Comparison of ENCODE assay signal across 22 mouse cellular contexts in genomic region chr8:75070297-75070696, GRCm38 (mm10). TPM values are rescaled to one million over a fixed set of nuclear protein-coding genes. Genes with fewer than 3 reads are reported as not detected.
DNase-seq lines count a peak whose midpoint lies in the region; ATAC-seq and TF ChIP-seq lines count a peak whose summit lies in the region.
"Had no signal": no experiment of that assay in that cellular context is flagged by ENCODE, and none has a peak within 500 bp of the region (broad histone marks: within the 10 kb centered on the region; RNA-seq: fewer than 3 reads in every experiment).

No protein-coding gene starts in this region.

- TF ChIP-seq CTCF in gastrocnemius, adult 2 months (IDR thresholded peaks at IDR 0.05) = no peak
- no peak for TF ChIP-seq CTCF in intestine, postnatal 0 days (IDR thresholded peaks at IDR 0.05; ENCODE audit: low read depth)

- H3K4me3 ChIP-seq in gastrocnemius, adult 2 months = no peak overlapping the region
- no peak overlapping the region for H3K4me3 ChIP-seq in intestine, embryonic 16.5 days (ENCODE audit: low read length)
- no peak overlapping the region for H3K4me3 ChIP-seq in intestine, postnatal 0 days (ENCODE audit: low read depth, low read length)
- H3K4me3 ChIP-seq in liver, embryonic 12.5 days = no peak overlapping the region
- H3K4me3 ChIP-seq in liver, embryonic 11.5 days (ENCODE audit: low read depth, low read length) = no peak overlapping the region
- H3K4me3 ChIP-seq: heart, adult 2 months; heart, embryonic 15.5 days; liver, embryonic 13.5 days; neural tube, embryonic 13.5 days; stomach, embryonic 15.5 days had no signal

- ATAC-seq in intestine, embryonic 16.5 days = 0 out of 2 replicates have a peak, but pooled peaks have one; percentile 6
- no peak for ATAC-seq in intestine, postnatal 0 days
- ATAC-seq in liver, embryonic 12.5 days = 0 out of 2 replicates have a peak, but pooled peaks have one; percentile 3
- no peak for ATAC-seq in liver, embryonic 11.5 days (replicated peaks; ENCODE audit: low FRiP score)
- ATAC-seq: activated CD4-positive, CD25-positive, alpha-beta regulatory T cell, adult 4 months; forebrain, postnatal 0 days had no signal

- H3K9me3 ChIP-seq in intestine, embryonic 16.5 days (ENCODE audit: control insufficient read depth, low read length) = no peaks in the 10 kb centered on the region
- no peaks in the 10 kb centered on the region for H3K9me3 ChIP-seq in intestine, postnatal 0 days (ENCODE audit: control insufficient read depth)
- no peaks in the 10 kb centered on the region for H3K9me3 ChIP-seq in liver, embryonic 12.5 days (replicated peaks)
- H3K9me3 ChIP-seq in liver, embryonic 11.5 days (ENCODE audit: control insufficient read depth, low read length) = no peaks in the 10 kb centered on the region
- H3K9me3 ChIP-seq: heart, embryonic 15.5 days; liver, embryonic 13.5 days; neural tube, embryonic 13.5 days; stomach, embryonic 15.5 days had no signal

- H3K27ac ChIP-seq in gastrocnemius, adult 2 months = no peak overlapping the region
- H3K27ac ChIP-seq in intestine, embryonic 16.5 days (ENCODE audit: low read length) = no peak overlapping the region
- H3K27ac ChIP-seq in intestine, postnatal 0 days (ENCODE audit: low read depth, low read length) = no peak overlapping the region
- H3K27ac ChIP-seq in liver, embryonic 12.5 days = no peak overlapping the region
- H3K27ac ChIP-seq in liver, embryonic 11.5 days (ENCODE audit: low read depth, low read length) = no peak overlapping the region
- H3K27ac ChIP-seq: heart, adult 2 months; heart, embryonic 15.5 days; liver, embryonic 13.5 days; neural tube, embryonic 13.5 days; stomach, embryonic 15.5 days had no signal

- H3K4me1 ChIP-seq in intestine, embryonic 16.5 days (ENCODE audit: control insufficient read depth, insufficient read depth, low read length) = no peaks in the 10 kb centered on the region
- H3K4me1 ChIP-seq in intestine, postnatal 0 days (replicated peaks; ENCODE audit: control insufficient read depth, insufficient read depth, low read length) = no peaks in the 10 kb centered on the region
- 0 out of 2 replicates have a peak, but pooled peaks cover 3% of the 10 kb centered on the region for H3K4me1 ChIP-seq in liver, embryonic 12.5 days
- no peaks in the 10 kb centered on the region for H3K4me1 ChIP-seq in liver, embryonic 11.5 days (replicated peaks; ENCODE audit: control insufficient read depth, insufficient read depth, low read length)
- H3K4me1 ChIP-seq: heart, embryonic 15.5 days; liver, embryonic 13.5 days; neural tube, embryonic 13.5 days; stomach, embryonic 15.5 days had no signal

- peak; percentile 49 for DNase-seq in gastrocnemius, adult 2 months
- no peak for DNase-seq in gastrocnemius, adult 8-10 months (ENCODE audit: low spot score in 2 of 2)
- DNase-seq in liver, embryonic 11.5 days (ENCODE audit: low spot score) = no peak
- no peak for DNase-seq in retina, postnatal 1 day
- DNase-seq: adrenal gland, adult 8-10 months; cerebellum, adult 11-12 months; cerebellum, postnatal 14 days; forebrain, postnatal 0 days; gastrocnemius, postnatal 36 days; heart, adult 2 months; liver, embryonic 13.5 days; lung, adult 2 months; lung, postnatal 14 days; midbrain, embryonic 14.5 days; thymus, postnatal 25 days had no signal

- intact Hi-C loops in gastrocnemius, adult 2 months (cut with DNase I) = loop anchor here (5.0 kb wide), 2 partner anchors 147 to 202 kb away; no protein-coding TSS in a partner anchor

- no peaks in the 10 kb centered on the region for H3K27me3 ChIP-seq in intestine, embryonic 16.5 days (replicated peaks; ENCODE audit: control insufficient read depth, insufficient read depth, low read length)
- no peaks in the 10 kb centered on the region for H3K27me3 ChIP-seq in intestine, postnatal 0 days (replicated peaks; ENCODE audit: control insufficient read depth, insufficient read depth, low read length)
- no peaks in the 10 kb centered on the region for H3K27me3 ChIP-seq in liver, embryonic 12.5 days (replicated peaks)
- H3K27me3 ChIP-seq in liver, embryonic 11.5 days (replicated peaks; ENCODE audit: control insufficient read depth, insufficient read depth, low read length) = no peaks in the 10 kb centered on the region
- H3K27me3 ChIP-seq: heart, embryonic 15.5 days; liver, embryonic 13.5 days; neural tube, embryonic 13.5 days; stomach, embryonic 15.5 days had no signal

- 74% methylated on average over 1 of the region's 1 CpGs for WGBS in intestine, embryonic 16.5 days
- 87% methylated on average over 1 of the region's 1 CpGs for WGBS in intestine, postnatal 0 days
- WGBS in liver, embryonic 12.5 days (ENCODE audit: insufficient replicate concordance) = 76% methylated on average over 1 of the region's 1 CpGs
- 89% methylated on average over 1 of the region's 1 CpGs for WGBS in liver, embryonic 11.5 days

- no peak overlapping the region for H3K9ac ChIP-seq in intestine, embryonic 16.5 days (ENCODE audit: low read depth, low read length)
- H3K9ac ChIP-seq in intestine, postnatal 0 days (ENCODE audit: low read depth, low read length) = no peak overlapping the region
- H3K9ac ChIP-seq in liver, embryonic 12.5 days = no peak overlapping the region
- no peak overlapping the region for H3K9ac ChIP-seq in liver, embryonic 11.5 days (ENCODE audit: low read depth, low read length)
- H3K9ac ChIP-seq: forebrain, postnatal 0 days; heart, embryonic 15.5 days; liver, embryonic 13.5 days; neural tube, embryonic 13.5 days; stomach, embryonic 15.5 days had no signal

- peaks cover 7% of the 10 kb centered on the region; the same call in 1 of the 2 replicates for H3K36me3 ChIP-seq in intestine, embryonic 16.5 days (ENCODE audit: control insufficient read depth, insufficient read depth, low read length)
- peaks cover 24% of the 10 kb centered on the region for H3K36me3 ChIP-seq in intestine, postnatal 0 days (ENCODE audit: control insufficient read depth, insufficient read depth)
- H3K36me3 ChIP-seq in liver, embryonic 12.5 days = peaks cover 3% of the 10 kb centered on the region; the same call in 1 of the 2 replicates
- no peaks in the 10 kb centered on the region for H3K36me3 ChIP-seq in liver, embryonic 11.5 days (ENCODE audit: control insufficient read depth, insufficient read depth, low read length)

- no peak overlapping the region for H3K4me2 ChIP-seq in intestine, embryonic 16.5 days (ENCODE audit: low read depth, low read length)
- H3K4me2 ChIP-seq in intestine, postnatal 0 days (replicated peaks; ENCODE audit: low read depth) = no peak overlapping the region
- H3K4me2 ChIP-seq in liver, embryonic 12.5 days = no peak overlapping the region
- H3K4me2 ChIP-seq in liver, embryonic 11.5 days = no peak overlapping the region
- H3K4me2 ChIP-seq: heart, embryonic 15.5 days; liver, embryonic 13.5 days; neural tube, embryonic 13.5 days; stomach, embryonic 15.5 days had no signal

RNA-seq across cellular contexts. Expression of gene Hmox1, which starts 23.1 kb away (rescaled TPM):
- total RNA-seq in gastrocnemius, adult 2 months (2021) = 1 to 10 TPM; 5.8 to 7.4 TPM
- 1 to 10 TPM; 3.3 to 9.5 (median 4.2) TPM for total RNA-seq in gastrocnemius, adult 8-10 months (2022)
- 20.8 and 21.9 TPM in 2 replicates for polyA plus RNA-seq in intestine, embryonic 16.5 days (2015; fragmentation: Nextera tagmentation; extraction: Ambion mirVana)
- polyA plus RNA-seq in intestine, postnatal 0 days (2015; fragmentation: Nextera tagmentation; extraction: Ambion mirVana) = 35.9 and 72.7 TPM in 2 replicates
- polyA plus RNA-seq in liver, embryonic 12.5 days (2016; fragmentation: Nextera tagmentation; extraction: Ambion mirVana) = 86.0 and 93.2 TPM in 2 replicates
- polyA plus RNA-seq in liver, embryonic 11.5 days (2014; fragmentation: Nextera tagmentation; extraction: Ambion mirVana) = 80.3 and 95.8 TPM in 2 replicates

RNA-seq across cellular contexts. Expression of gene Tom1, which starts 36.8 kb away (rescaled TPM):
- 10 to 100 TPM; 45.9 to 49.7 TPM for total RNA-seq in gastrocnemius, adult 2 months (2021)
- 10 to 100 TPM; 49.3 to 54.6 (median 50.3) TPM for total RNA-seq in gastrocnemius, adult 8-10 months (2022)
- polyA plus RNA-seq in intestine, embryonic 16.5 days (2015; fragmentation: Nextera tagmentation; extraction: Ambion mirVana) = 44.9 and 47.7 TPM in 2 replicates
- 47.7 and 47.8 TPM in 2 replicates for polyA plus RNA-seq in intestine, postnatal 0 days (2015; fragmentation: Nextera tagmentation; extraction: Ambion mirVana)
- polyA plus RNA-seq in liver, embryonic 12.5 days (2016; fragmentation: Nextera tagmentation; extraction: Ambion mirVana) = 14.6 and 16.1 TPM in 2 replicates
- 22.2 and 24.6 TPM in 2 replicates for polyA plus RNA-seq in liver, embryonic 11.5 days (2014; fragmentation: Nextera tagmentation; extraction: Ambion mirVana)

RNA-seq across cellular contexts. Expression of gene Mcm5, which starts 39.1 kb away (rescaled TPM):
- total RNA-seq in gastrocnemius, adult 2 months (2021) = 1 to 10 TPM in 1 of 2 experiments, under 1 TPM in 1; 0.89 to 1.1 TPM
- total RNA-seq in gastrocnemius, adult 8-10 months (2022) = 1 to 10 TPM in 2 of 4 experiments, under 1 TPM in 2; 0.58 to 1.0 (median 0.86) TPM
- 99.5 and 120 TPM in 2 replicates for polyA plus RNA-seq in intestine, embryonic 16.5 days (2015; fragmentation: Nextera tagmentation; extraction: Ambion mirVana)
- polyA plus RNA-seq in intestine, postnatal 0 days (2015; fragmentation: Nextera tagmentation; extraction: Ambion mirVana) = 21.3 and 23.9 TPM in 2 replicates
- 242 and 258 TPM in 2 replicates for polyA plus RNA-seq in liver, embryonic 12.5 days (2016; fragmentation: Nextera tagmentation; extraction: Ambion mirVana)
- polyA plus RNA-seq in liver, embryonic 11.5 days (2014; fragmentation: Nextera tagmentation; extraction: Ambion mirVana) = 278 and 324 TPM in 2 replicates

Comparison
In these comparisons a context has a peak if more than half of its experiments do, and no peak if none do; other contexts are left out.
1. ATAC-seq: peak in intestine, embryonic 16.5 days (single experiment) and liver, embryonic 12.5 days (single experiment); none in intestine, postnatal 0 days (single experiment) and liver, embryonic 11.5 days (single experiment).